Mouse (Mus musculus) left cerebral cortex, adult 2 months (tissue): ENCODE data around the gene Hcrtr1. TPM values are rescaled to one million over a fixed set of nuclear protein-coding genes. Genes with fewer than 3 reads are reported as not detected.

Experiments used
- DNase-seq, 2 experiments: peaks; one replicate each; pipeline ENCODE4 v3.0.0; 2021 to 2022; ENCODE audit warnings: low spot score in 2 of 2, mixed read lengths in 1 of 2; ENCODE audit errors: extremely low spot score in 1 of 2
- H3K27ac ChIP-seq: fragments of 200-600 bp; 2 replicates; pipeline ENCODE4 v1.8.1; 2022
- H3K4me3 ChIP-seq: fragments of 200-600 bp; 2 replicates; pipeline ENCODE4 v1.8.1; 2022
- CTCF ChIP-seq: fragments of 200-600 bp; IDR thresholded peaks from 2 replicates; pipeline ENCODE4 v1.8.1; 2022; ENCODE audit warnings: antibody characterized with exemption, mild to moderate bottlenecking, moderate library complexity
- intact Hi-C: fragments of 180-260 bp; cut with DNase I; formaldehyde crosslinking; loops from one replicate; pipeline ENCODE4 v1.15.1; 2025
- long read RNA-seq, 2 experiments: library from polyadenylated mRNA; stranded (forward); transcript quantifications; one replicate each; pipeline ENCODE4 v2.0.0; 2021; ENCODE audit warnings: borderline mapping rate in 2 of 2
- total RNA-seq, 2 experiments: library from RNA; stranded (reverse); gene quantifications; 2 replicates each; pipeline ENCODE4 v1.2.3; 2021

Hcrtr1 gene
- 1 to 10 TPM; 1.7 to 2.1 TPM for total RNA-seq
- long read RNA-seq, experiment 1, partial matches to known transcripts = 0 of 6 reads
- long read RNA-seq, experiment 1, other reads (novel, unspliced or antisense) = 3 of 6 reads
- long read RNA-seq, experiment 2, partial matches to known transcripts = 0 of 2 reads
- long read RNA-seq, experiment 2, other reads (novel, unspliced or antisense) = 2 of 2 reads

- no peak within 1 kb of the TSS for H3K27ac ChIP-seq
- intact Hi-C loops = no loop called here
- no peak for DNase-seq
- H3K4me3 ChIP-seq = peak within 1 kb of the TSS; percentile 52
- TF ChIP-seq CTCF = no peak
Observed at GRCm38 (mm10) chr4:130139214-130139492, at the start of gene Hcrtr1. Gene Hcrtr1, minus strand, starts transcription at chr4:130139359.

GRCm38 (mm10) chr4:130188806-130189297, 49.7 kb upstream of the Hcrtr1 start:
- H3K4me3 ChIP-seq = no peak overlapping the region
- no peak overlapping the region for H3K27ac ChIP-seq
- peak; percentile 96 for TF ChIP-seq CTCF
- DNase-seq = peak; percentile 79 to 86
- intact Hi-C loops = loop anchor here (1.0 to 10.0 kb wide), 3 partner anchors 51 to 404 kb away; no protein-coding TSS in a partner anchor

- no peak overlapping the region for H3K4me3 ChIP-seq
- no peak overlapping the region for H3K27ac ChIP-seq
- intact Hi-C loops = loop anchor here (1.0 to 10.0 kb wide), 2 partner anchors 151 to 402 kb away; no protein-coding TSS in a partner anchor
- no peak for DNase-seq
- no peak for TF ChIP-seq CTCF
Observed at GRCm38 (mm10) chr4:130186891-130187290, 47.7 kb upstream of the Hcrtr1 start.

- TF ChIP-seq CTCF = no peak
- DNase-seq = no peak
- intact Hi-C loops = loop anchor here (1.0 to 10.0 kb wide), 2 partner anchors 150 to 402 kb away; no protein-coding TSS in a partner anchor
- no peak overlapping the region for H3K27ac ChIP-seq
- H3K4me3 ChIP-seq = no peak overlapping the region
Observed at GRCm38 (mm10) chr4:130186450-130186849, 47.3 kb upstream of the Hcrtr1 start.

- intact Hi-C loops = loop anchor here (10.0 kb wide), 1 partner anchor 399 kb away; no protein-coding TSS in a partner anchor
- TF ChIP-seq CTCF = no peak
- H3K4me3 ChIP-seq = no peak overlapping the region
- DNase-seq = no peak
- H3K27ac ChIP-seq = no peak overlapping the region
Observed at GRCm38 (mm10) chr4:130183879-130184278, 44.7 kb upstream of the Hcrtr1 start.

GRCm38 (mm10) chr4:130183023-130183422, 43.9 kb upstream of the Hcrtr1 start:
- no peak for DNase-seq
- intact Hi-C loops = loop anchor here (10.0 kb wide), 1 partner anchor 398 kb away; no protein-coding TSS in a partner anchor
- Histone ChIP-seq H3K27ac (no peak overlapping the region), H3K4me3 (no peak overlapping the region)
- TF ChIP-seq CTCF = no peak

GRCm38 (mm10) chr4:130181886-130182285, 42.7 kb upstream of the Hcrtr1 start:
- Histone ChIP-seq H3K4me3 (no peak overlapping the region), H3K27ac (no peak overlapping the region)
- intact Hi-C loops = loop anchor here (10.0 kb wide), 1 partner anchor 397 kb away; no protein-coding TSS in a partner anchor
- TF ChIP-seq CTCF = no peak
- DNase-seq = no peak

- intact Hi-C loops = loop anchor here (10.0 kb wide), 1 partner anchor 396 kb away; no protein-coding TSS in a partner anchor
- Histone ChIP-seq H3K4me3 (no peak overlapping the region), H3K27ac (no peak overlapping the region)
- DNase-seq = no peak
- no peak for TF ChIP-seq CTCF
Observed at GRCm38 (mm10) chr4:130180909-130181602, 41.9 kb upstream of the Hcrtr1 start.

- TF ChIP-seq CTCF = no peak
- intact Hi-C loops = loop anchor here (10.0 kb wide), 1 partner anchor 395 kb away; no protein-coding TSS in a partner anchor
- Histone ChIP-seq H3K4me3 (no peak overlapping the region), H3K27ac (no peak overlapping the region)
- no peak for DNase-seq
Observed at GRCm38 (mm10) chr4:130179876-130180275, 40.7 kb upstream of the Hcrtr1 start.

- no peak overlapping the region for H3K27ac ChIP-seq
- DNase-seq = no peak
- intact Hi-C loops = no loop called here
- no peak for TF ChIP-seq CTCF
- H3K4me3 ChIP-seq = no peak overlapping the region
Observed at GRCm38 (mm10) chr4:130177536-130177935, 38.4 kb upstream of the Hcrtr1 start.

- no peak for TF ChIP-seq CTCF
- DNase-seq = no peak
Observed at GRCm38 (mm10) chr4:130177087-130177486, 37.9 kb upstream of the Hcrtr1 start.

GRCm38 (mm10) chr4:130176156-130176720, 37.1 kb upstream of the Hcrtr1 start:
- intact Hi-C loops = no loop called here
- Histone ChIP-seq H3K27ac (no peak overlapping the region), H3K4me3 (no peak overlapping the region)
- TF ChIP-seq CTCF = no peak
- no peak for DNase-seq

More at GRCm38 (mm10) chr4:130177087-130177486, 37.9 kb upstream of the Hcrtr1 start:
- intact Hi-C loops = no loop called here
- Histone ChIP-seq H3K4me3 (no peak overlapping the region), H3K27ac (no peak overlapping the region)
